Mouse (Mus musculus) embryonic facial prominence, embryonic 11.5 days (tissue): ENCODE data around the gene Hmcn2. TPM values are rescaled to one million over a fixed set of nuclear protein-coding genes. Genes with fewer than 3 reads are reported as not detected.

Experiments used
- ATAC-seq: fragments of 200-750 bp; cut with Nextera tagmentation; replicated peaks from 2 replicates; pipeline ENCODE4 v1.8.0; 2017; ENCODE audit warnings: low read depth; ENCODE audit not compliant: insufficient number of reproducible peaks, low FRiP score, low TSS enrichment
- DNase-seq: peaks from one replicate; pipeline ENCODE4 v3.0.0-alpha.2; 2015; ENCODE audit warnings: low spot score
- H3K27ac ChIP-seq: fragments of 300-500 bp; sonication (generic); replicated peaks from 2 replicates; pipeline ENCODE4 v1.5.1; 2014; ENCODE audit warnings: mild to moderate bottlenecking, low read depth, low read length, control low read depth
- H3K27me3 ChIP-seq: fragments of 300-500 bp; sonication (generic); 2 replicates; pipeline ENCODE4 v1.6.1; 2014; ENCODE audit warnings: mild to moderate bottlenecking, low read length, moderate library complexity, mixed read lengths; ENCODE audit not compliant: control insufficient read depth, insufficient read depth
- H3K36me3 ChIP-seq: fragments of 300-500 bp; sonication (generic); replicated peaks from 2 replicates; pipeline ENCODE4 v1.6.1; 2014; ENCODE audit warnings: low read depth, mild to moderate bottlenecking, low read length, moderate library complexity, mixed read lengths; ENCODE audit not compliant: control insufficient read depth, insufficient read depth
- H3K4me1 ChIP-seq: fragments of 300-500 bp; sonication (generic); 2 replicates; pipeline ENCODE4 v1.6.1; 2014; ENCODE audit warnings: low read length, mixed read lengths; ENCODE audit not compliant: control insufficient read depth, insufficient read depth
- H3K4me2 ChIP-seq: fragments of 300-500 bp; sonication (generic); 2 replicates; pipeline ENCODE4 v1.6.1; 2014; ENCODE audit warnings: low read depth, mild to moderate bottlenecking, control low read depth, low read length, moderate library complexity
- H3K4me3 ChIP-seq: fragments of 300-500 bp; sonication (generic); 2 replicates; pipeline ENCODE4 v1.5.1; 2014; ENCODE audit warnings: low read depth, low read length, control low read depth
- H3K9ac ChIP-seq: fragments of 300-500 bp; sonication (generic); replicated peaks from 2 replicates; pipeline ENCODE4 v1.6.1; 2014; ENCODE audit warnings: mild to moderate bottlenecking, control low read depth, low read length
- H3K9me3 ChIP-seq: fragments of 300-500 bp; sonication (generic); replicated peaks from 2 replicates; pipeline ENCODE4 v1.6.1; 2016; ENCODE audit warnings: mild to moderate bottlenecking, low read length, inconsistent platforms, mixed read lengths; ENCODE audit not compliant: control insufficient read depth
- WGBS: fragments of 180-500 bp; shearing (Covaris S2); extraction: QIAGEN DNeasy Blood & Tissue Kit; methylation state at CpG from one replicate; pipeline ENCODE4 v1.1.7; 2014; 5-methylcytosine and 5-hydroxymethylcytosine counted together
- polyA plus RNA-seq: library from polyadenylated mRNA; unstranded; fragments of >200 nt; fragmentation: Nextera tagmentation; extraction: Ambion mirVana; gene quantifications from 2 replicates; pipeline ENCODE4 v1.2.1, GENCODE M21; 2014

The Hmcn2 gene
- polyA plus RNA-seq, 1 experiment from 2014 or later: 0.10 TPM

GRCm38 (mm10) chr2:31277810-31278209 lies 36.4 kb upstream of the Hmcn2 start:
- no peaks in the 10 kb centered on the region for H3K4me1 ChIP-seq
- H3K27ac ChIP-seq: no peak overlapping the region
- H3K9ac ChIP-seq: no peak overlapping the region
- WGBS: 72% methylated on average over 6 of the region's 6 CpGs
- H3K36me3 ChIP-seq: no peaks in the 10 kb centered on the region; the same call in 1 of the 2 replicates
- no peaks in the 10 kb centered on the region for H3K9me3 ChIP-seq
- H3K4me3 ChIP-seq: no peak overlapping the region
- no peak for DNase-seq
- H3K4me2 ChIP-seq: no peak overlapping the region
- ATAC-seq: no peak
- H3K27me3 ChIP-seq: no peaks in the 10 kb centered on the region

- 81% methylated on average over 5 of the region's 5 CpGs for WGBS
- Histone ChIP-seq H3K27me3 (no peaks in the 10 kb centered on the region), H3K9me3 (no peaks in the 10 kb centered on the region), H3K27ac (no peak overlapping the region), H3K4me2 (no peak overlapping the region), H3K9ac (no peak overlapping the region), H3K4me3 (no peak overlapping the region), H3K4me1 (no peaks in the 10 kb centered on the region), H3K36me3 (no peaks in the 10 kb centered on the region; the same call in 1 of the 2 replicates)
- DNase-seq: no peak
- ATAC-seq: no peak
These were observed 35.7 kb upstream of the Hmcn2 start for GRCm38 (mm10) chr2:31278483-31278882.

DNA sequence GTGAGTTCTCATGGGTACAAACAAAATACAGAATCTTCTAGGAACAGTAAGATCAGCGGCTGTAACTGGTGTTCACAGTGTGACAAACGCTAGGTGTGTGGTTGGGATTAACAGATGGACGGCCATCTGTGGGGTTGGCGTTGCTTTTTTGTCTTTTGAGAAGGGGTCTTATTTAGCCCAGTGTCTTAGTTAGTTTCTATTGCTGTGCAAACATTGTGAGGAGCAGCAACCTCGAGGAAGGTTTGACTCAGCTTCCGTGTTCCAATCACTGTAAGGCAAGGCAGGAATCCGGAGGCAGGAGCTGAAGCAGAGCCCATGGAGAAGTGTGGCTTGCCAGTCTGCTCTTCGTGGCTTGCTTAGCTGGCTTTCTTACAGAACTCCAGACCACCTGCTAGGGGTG lies 33.1 kb upstream of the Hmcn2 start:
- H3K9me3 ChIP-seq: no peaks in the 10 kb centered on the region
- no peaks in the 10 kb centered on the region; the same call in 1 of the 2 replicates for H3K36me3 ChIP-seq
- H3K4me3 ChIP-seq: no peak overlapping the region
- H3K27me3 ChIP-seq: no peaks in the 10 kb centered on the region
- no peaks in the 10 kb centered on the region for H3K4me1 ChIP-seq
- H3K27ac ChIP-seq: no peak overlapping the region
- ATAC-seq (no peak), DNase-seq (no peak)
- 91% methylated on average over 8 of the region's 8 CpGs for WGBS
- H3K4me2 ChIP-seq: no peak overlapping the region
- H3K9ac ChIP-seq: no peak overlapping the region

DNA sequence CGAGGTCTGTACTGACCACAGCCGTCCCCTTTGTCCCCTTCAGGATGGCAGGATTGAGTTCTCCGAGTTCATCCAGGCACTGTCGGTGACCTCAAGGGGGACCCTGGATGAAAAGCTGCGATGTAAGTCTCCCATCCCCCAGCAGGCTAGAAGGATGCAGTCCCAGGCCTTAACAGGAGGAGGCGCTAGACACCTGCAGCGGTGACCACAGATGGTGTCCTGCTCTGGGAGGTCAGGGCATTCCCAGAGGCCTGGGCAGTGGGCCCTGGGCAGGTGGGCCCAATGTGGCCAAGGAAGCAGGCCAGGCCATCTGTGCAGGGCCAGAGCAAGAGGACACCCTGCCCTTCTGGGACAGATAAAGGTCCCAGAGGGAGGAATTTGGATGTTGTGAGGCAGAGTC lies 31.9 kb upstream of the Hmcn2 start:
- WGBS: 46% methylated on average over 7 of the region's 7 CpGs
- H3K4me1 ChIP-seq: no peaks in the 10 kb centered on the region
- no peak overlapping the region for H3K4me2 ChIP-seq
- H3K4me3 ChIP-seq: no peak overlapping the region
- H3K36me3 ChIP-seq: no peaks in the 10 kb centered on the region; the same call in 1 of the 2 replicates
- ATAC-seq (no peak), DNase-seq (peak; percentile 17)
- no peak overlapping the region for H3K27ac ChIP-seq
- H3K27me3 ChIP-seq: no peaks in the 10 kb centered on the region
- H3K9ac ChIP-seq: no peak overlapping the region
- H3K9me3 ChIP-seq: no peaks in the 10 kb centered on the region

DNA sequence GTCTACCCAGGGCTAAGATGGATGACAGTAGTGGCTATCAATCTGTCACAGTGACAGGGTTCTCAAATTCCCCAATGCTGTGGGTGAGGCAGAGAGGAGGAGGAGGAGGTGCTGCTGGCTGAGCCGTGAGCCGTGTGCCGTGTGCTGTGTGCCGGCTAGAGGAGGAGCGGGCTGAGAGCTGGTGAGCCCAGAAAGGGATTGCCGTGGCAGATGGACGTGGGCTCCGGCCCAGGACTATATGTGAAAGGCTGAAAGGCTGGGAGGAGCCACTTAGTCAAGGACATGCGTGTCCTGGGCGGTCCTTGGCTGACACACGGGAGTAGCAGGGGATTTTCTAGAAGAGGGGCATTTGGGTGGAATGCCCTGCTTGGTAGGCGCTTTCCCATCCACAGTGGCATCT lies 31.3 kb upstream of the Hmcn2 start:
- ATAC-seq (no peak), DNase-seq (no peak)
- no peak overlapping the region for H3K4me3 ChIP-seq
- no peaks in the 10 kb centered on the region for H3K4me1 ChIP-seq
- H3K36me3 ChIP-seq: no peaks in the 10 kb centered on the region; the same call in 1 of the 2 replicates
- H3K27me3 ChIP-seq: no peaks in the 10 kb centered on the region
- H3K27ac ChIP-seq: no peak overlapping the region
- H3K4me2 ChIP-seq: no peak overlapping the region
- H3K9me3 ChIP-seq: no peaks in the 10 kb centered on the region
- WGBS: 94% methylated on average over 12 of the region's 12 CpGs
- H3K9ac ChIP-seq: no peak overlapping the region

GRCm38 (mm10) chr2:31284531-31284930 lies 29.7 kb upstream of the Hmcn2 start:
- Histone ChIP-seq H3K9me3 (no peaks in the 10 kb centered on the region), H3K9ac (no peak overlapping the region), H3K27me3 (no peaks in the 10 kb centered on the region), H3K4me1 (no peaks in the 10 kb centered on the region), H3K36me3 (no peaks in the 10 kb centered on the region; the same call in 1 of the 2 replicates), H3K4me3 (no peak overlapping the region), H3K27ac (no peak overlapping the region), H3K4me2 (no peak overlapping the region)
- WGBS: 93% methylated on average over 5 of the region's 5 CpGs
- DNase-seq: no peak
- no peak for ATAC-seq

- H3K4me3 ChIP-seq: no peak overlapping the region
- no peaks in the 10 kb centered on the region for H3K4me1 ChIP-seq
- no peak overlapping the region for H3K27ac ChIP-seq
- DNase-seq: peak; percentile 72
- ATAC-seq: no peak
- no peak overlapping the region for H3K4me2 ChIP-seq
- no peaks in the 10 kb centered on the region for H3K9me3 ChIP-seq
- 11% methylated on average over 6 of the region's 6 CpGs for WGBS
- H3K9ac ChIP-seq: no peak overlapping the region
- no peaks in the 10 kb centered on the region for H3K27me3 ChIP-seq
- no peaks in the 10 kb centered on the region; the same call in 1 of the 2 replicates for H3K36me3 ChIP-seq
These were observed 22.8 kb upstream of the Hmcn2 start for GRCm38 (mm10) chr2:31291421-31291820.

DNA sequence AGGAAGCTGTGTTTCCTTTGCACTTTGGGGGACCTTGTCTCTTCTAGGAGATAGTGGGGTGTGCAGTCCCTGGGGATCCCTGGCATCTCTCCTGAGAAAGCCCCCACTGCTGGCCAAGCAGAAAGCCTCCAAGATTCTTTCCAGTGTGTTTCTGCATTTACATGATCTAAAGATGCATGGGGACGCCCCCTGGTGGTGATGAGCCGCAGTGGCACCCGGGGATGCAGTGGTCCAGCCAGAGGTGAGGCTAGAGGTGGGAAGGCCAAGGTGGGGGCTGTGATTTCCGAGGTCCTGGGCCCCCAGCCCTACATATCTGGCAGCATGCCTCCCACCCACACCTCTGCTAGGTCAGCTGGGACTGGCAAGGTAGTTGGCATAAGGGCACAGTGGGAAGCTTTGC lies 19.2 kb upstream of the Hmcn2 start:
- WGBS: 0% methylated on average over 4 of the region's 4 CpGs
- Histone ChIP-seq H3K36me3 (no peaks in the 10 kb centered on the region; the same call in 1 of the 2 replicates), H3K4me1 (no peaks in the 10 kb centered on the region), H3K9ac (no peak overlapping the region), H3K27me3 (no peaks in the 10 kb centered on the region), H3K4me2 (no peak overlapping the region), H3K4me3 (no peak overlapping the region), H3K9me3 (no peaks in the 10 kb centered on the region), H3K27ac (no peak overlapping the region)
- ATAC-seq: no peak
- DNase-seq: peak; percentile 75
